Mouse (Mus musculus) lung, embryonic 15.5 days (tissue): Measurements from ENCODE around the gene Txndc16. TPM values are rescaled to one million over a fixed set of nuclear protein-coding genes. Genes with fewer than 3 reads are reported as not detected.

Source experiments
- ATAC-seq: fragments of 200-750 bp; cut with Nextera tagmentation; 2 replicates; pipeline ENCODE4 v1.8.0; 2017; ENCODE audit warnings: moderate number of reproducible peaks, borderline replicate concordance; ENCODE audit not compliant: low FRiP score, low TSS enrichment; ENCODE audit errors: extremely low read depth
- H3K27ac ChIP-seq: fragments of 300-500 bp; sonication (generic); 2 replicates; pipeline ENCODE4 v1.5.1; 2015; ENCODE audit warnings: moderate library complexity, mild to moderate bottlenecking, inconsistent platforms
- H3K27me3 ChIP-seq: fragments of 300-500 bp; sonication (generic); 2 replicates; pipeline ENCODE4 v1.6.1; 2015; ENCODE audit warnings: inconsistent platforms
- H3K36me3 ChIP-seq: fragments of 300-500 bp; sonication (generic); 2 replicates; pipeline ENCODE4 v1.6.1; 2015; ENCODE audit warnings: inconsistent platforms
- H3K4me1 ChIP-seq: fragments of 300-500 bp; sonication (generic); 2 replicates; pipeline ENCODE4 v1.6.1; 2015; ENCODE audit warnings: inconsistent platforms
- H3K4me2 ChIP-seq: fragments of 300-500 bp; sonication (generic); 2 replicates; pipeline ENCODE4 v1.6.1; 2015; ENCODE audit warnings: inconsistent platforms, mild to moderate bottlenecking, moderate library complexity
- H3K4me3 ChIP-seq: fragments of 300-500 bp; sonication (generic); 2 replicates; pipeline ENCODE4 v1.5.1; 2015; ENCODE audit warnings: mild to moderate bottlenecking, inconsistent platforms
- H3K9ac ChIP-seq: fragments of 300-500 bp; sonication (generic); 2 replicates; pipeline ENCODE4 v1.6.1; 2015; ENCODE audit warnings: inconsistent platforms
- H3K9me3 ChIP-seq: fragments of 300-500 bp; sonication (generic); 2 replicates; pipeline ENCODE4 v1.6.1; 2016; ENCODE audit warnings: inconsistent platforms
- WGBS: fragments of 180-500 bp; shearing (Covaris S2); methylation state at CpG from one replicate; pipeline ENCODE4 v1.1.7; 2015; 5-methylcytosine and 5-hydroxymethylcytosine counted together
- polyA plus RNA-seq: library from polyadenylated mRNA; unstranded; fragments of >200 nt; fragmentation: Nextera tagmentation; extraction: Ambion mirVana; gene quantifications from 2 replicates; pipeline ENCODE4 v1.2.1, GENCODE M21; 2015

Txndc16 gene
- polyA plus RNA-seq, 1 experiment from 2014 or later = 16.0 TPM

GRCm38 (mm10) chr14:45140344-45141080 is 79.6 kb downstream of the Txndc16 start:
- no peaks in the 10 kb centered on the region for H3K27me3 ChIP-seq
- H3K9me3 ChIP-seq = no peaks in the 10 kb centered on the region
- 60% methylated on average over 17 of the region's 17 CpGs for WGBS
- no peak overlapping the region for H3K27ac ChIP-seq
- H3K9ac ChIP-seq = no peak overlapping the region
- no peak overlapping the region for H3K4me3 ChIP-seq
- no peak overlapping the region for H3K4me2 ChIP-seq
- no peak for ATAC-seq
- no peaks in the 10 kb centered on the region for H3K36me3 ChIP-seq
- H3K4me1 ChIP-seq = peaks cover 8% of the 10 kb centered on the region; the same call in 1 of the 2 replicates

GRCm38 (mm10) chr14:45135961-45136360 is 84.2 kb downstream of the Txndc16 start:
- no peak overlapping the region for H3K9ac ChIP-seq
- H3K27ac ChIP-seq = no peak overlapping the region
- H3K4me2 ChIP-seq = no peak overlapping the region
- H3K27me3 ChIP-seq = no peaks in the 10 kb centered on the region
- no peak overlapping the region for H3K4me3 ChIP-seq
- WGBS = 51% methylated on average over 2 of the region's 2 CpGs
- no peaks in the 10 kb centered on the region for H3K9me3 ChIP-seq
- H3K36me3 ChIP-seq = no peaks in the 10 kb centered on the region
- H3K4me1 ChIP-seq = peaks cover 10% of the 10 kb centered on the region; the same call in 1 of the 2 replicates
- ATAC-seq = peak; percentile 55; the same call in 1 of the 2 replicates

- Histone ChIP-seq H3K4me1 (peaks cover 10% of the 10 kb centered on the region; the same call in 1 of the 2 replicates), H3K36me3 (no peaks in the 10 kb centered on the region), H3K9me3 (no peaks in the 10 kb centered on the region), H3K9ac (no peak overlapping the region), H3K4me2 (no peak overlapping the region), H3K27me3 (no peaks in the 10 kb centered on the region), H3K27ac (no peak overlapping the region), H3K4me3 (no peak overlapping the region)
- WGBS = 18% methylated on average over 9 of the region's 9 CpGs
- no peak for ATAC-seq
Measured at GRCm38 (mm10) chr14:45135560-45135959, 84.6 kb downstream of the Txndc16 start.

- Histone ChIP-seq H3K4me3 (no peak overlapping the region), H3K9me3 (no peaks in the 10 kb centered on the region), H3K36me3 (no peaks in the 10 kb centered on the region), H3K9ac (no peak overlapping the region), H3K4me2 (no peak overlapping the region), H3K4me1 (peaks cover 8% of the 10 kb centered on the region; the same call in 1 of the 2 replicates), H3K27me3 (no peaks in the 10 kb centered on the region), H3K27ac (0 out of 2 replicates have a peak overlapping the region, but pooled peaks have one; percentile 10)
- ATAC-seq = no peak; the same call in 1 of the 2 replicates
- WGBS = 27% methylated on average over 4 of the region's 4 CpGs
Measured at GRCm38 (mm10) chr14:45118359-45118758, 101.8 kb downstream of the Txndc16 start.

- Histone ChIP-seq H3K9ac (no peak overlapping the region), H3K4me3 (no peak overlapping the region), H3K27ac (no peak overlapping the region), H3K9me3 (no peaks in the 10 kb centered on the region), H3K4me1 (no peaks in the 10 kb centered on the region), H3K36me3 (no peaks in the 10 kb centered on the region), H3K4me2 (no peak overlapping the region), H3K27me3 (no peaks in the 10 kb centered on the region)
- WGBS = 86% methylated on average over 8 of the region's 8 CpGs
- no peak for ATAC-seq
Measured at GRCm38 (mm10) chr14:45102201-45102600, 117.9 kb downstream of the Txndc16 start.

- H3K4me3 ChIP-seq = no peak overlapping the region
- no peak overlapping the region for H3K9ac ChIP-seq
Measured at GRCm38 (mm10) chr14:45092327-45092726, 127.8 kb downstream of the Txndc16 start.

GRCm38 (mm10) chr14:45090011-45090410 is 130.1 kb downstream of the Txndc16 start:
- H3K9me3 ChIP-seq = no peaks in the 10 kb centered on the region
- H3K27me3 ChIP-seq = no peaks in the 10 kb centered on the region
- no peak overlapping the region for H3K4me2 ChIP-seq
- no peak for ATAC-seq
- no peak overlapping the region for H3K4me3 ChIP-seq
- no peaks in the 10 kb centered on the region for H3K36me3 ChIP-seq
- 61% methylated on average over 4 of the region's 4 CpGs for WGBS
- no peaks in the 10 kb centered on the region for H3K4me1 ChIP-seq
- no peak overlapping the region for H3K9ac ChIP-seq
- no peak overlapping the region for H3K27ac ChIP-seq

More at GRCm38 (mm10) chr14:45092327-45092726, 127.8 kb downstream of the Txndc16 start:
- H3K9me3 ChIP-seq = no peaks in the 10 kb centered on the region
- H3K27ac ChIP-seq = no peak overlapping the region
- no peak overlapping the region for H3K4me2 ChIP-seq
- WGBS = 78% methylated on average over 3 of the region's 3 CpGs
- no peaks in the 10 kb centered on the region for H3K4me1 ChIP-seq
- ATAC-seq = no peak
- no peaks in the 10 kb centered on the region for H3K27me3 ChIP-seq
- no peaks in the 10 kb centered on the region for H3K36me3 ChIP-seq

GRCm38 (mm10) chr14:45085651-45086425 is 134.3 kb downstream of the Txndc16 start:
- Histone ChIP-seq H3K9ac (no peak overlapping the region), H3K36me3 (no peaks in the 10 kb centered on the region), H3K27me3 (no peaks in the 10 kb centered on the region), H3K27ac (peak overlapping the region; percentile 38), H3K4me1 (no peaks in the 10 kb centered on the region), H3K4me2 (no peak overlapping the region), H3K9me3 (no peaks in the 10 kb centered on the region), H3K4me3 (no peak overlapping the region)
- no peak for ATAC-seq
- 73% methylated on average over 5 of the region's 5 CpGs for WGBS

GRCm38 (mm10) chr14:45084656-45085280 is 135.4 kb downstream of the Txndc16 start:
- Histone ChIP-seq H3K4me2 (no peak overlapping the region), H3K4me1 (no peaks in the 10 kb centered on the region), H3K27ac (peak overlapping the region; percentile 24; the same call in 1 of the 2 replicates), H3K9me3 (no peaks in the 10 kb centered on the region), H3K4me3 (no peak overlapping the region), H3K27me3 (no peaks in the 10 kb centered on the region), H3K36me3 (no peaks in the 10 kb centered on the region), H3K9ac (no peak overlapping the region)
- WGBS = 75% methylated on average over 5 of the region's 5 CpGs
- peak; percentile 55; the same call in 1 of the 2 replicates for ATAC-seq

- ATAC-seq = no peak
- Histone ChIP-seq H3K9me3 (no peaks in the 10 kb centered on the region), H3K4me3 (no peak overlapping the region), H3K4me1 (no peaks in the 10 kb centered on the region), H3K27ac (no peak overlapping the region), H3K27me3 (no peaks in the 10 kb centered on the region), H3K36me3 (no peaks in the 10 kb centered on the region), H3K9ac (no peak overlapping the region), H3K4me2 (no peak overlapping the region)
- 45% methylated on average over 4 of the region's 4 CpGs for WGBS
Measured at GRCm38 (mm10) chr14:45083540-45083939, 136.6 kb downstream of the Txndc16 start.
